Mouse (Mus musculus): ENCODE measurements around the gene Fbxw5. TPM values are rescaled to one million over a fixed set of nuclear protein-coding genes. Genes with fewer than 3 reads are reported as not detected.

The Fbxw5 gene
- polyA plus RNA-seq, 1 experiment from 2014 or later: 87.6 TPM

DNA sequence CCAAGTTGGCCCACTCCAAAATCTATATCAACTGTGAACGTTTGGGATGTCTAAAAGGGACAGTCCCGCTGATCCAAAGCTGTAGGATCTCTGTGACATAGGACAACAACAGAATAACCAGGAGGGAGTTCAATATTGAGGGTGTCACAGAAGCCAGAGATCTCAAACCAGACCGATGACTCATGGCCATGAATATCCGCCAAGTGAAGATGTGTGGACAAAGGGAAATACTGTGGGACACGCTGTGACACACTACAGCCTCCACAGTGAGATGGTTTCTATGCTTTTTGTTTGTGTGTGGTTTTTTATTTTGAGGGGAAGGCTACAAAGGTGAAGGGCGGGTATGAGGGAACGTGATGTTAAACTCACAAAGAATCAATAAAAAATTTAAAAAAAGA is 11.9 kb upstream of the Fbxw5 start:
- Histone ChIP-seq H3K4me2 (replicated peaks; ENCODE audit: low read depth, low read length) (no peak overlapping the region), H3K27me3 (ENCODE audit: control insufficient read depth, insufficient read depth, low read length) (no peaks in the 10 kb centered on the region), H3K27ac (ENCODE audit: low read depth, low read length) (no peak overlapping the region), H3K9ac (ENCODE audit: low read depth, low read length) (no peak overlapping the region), H3K4me1 (ENCODE audit: control insufficient read depth, insufficient read depth, low read length) (no peaks in the 10 kb centered on the region), H3K9me3 (ENCODE audit: control insufficient read depth, low read length) (no peaks in the 10 kb centered on the region), H3K36me3 (ENCODE audit: control insufficient read depth, insufficient read depth, low read length) (no peaks in the 10 kb centered on the region), H3K4me3 (ENCODE audit: low read length) (no peak overlapping the region)
- ATAC-seq (ENCODE audit: low FRiP score, low TSS enrichment): no peak
- WGBS: 85% methylated on average over 7 of the region's 7 CpGs

DNA sequence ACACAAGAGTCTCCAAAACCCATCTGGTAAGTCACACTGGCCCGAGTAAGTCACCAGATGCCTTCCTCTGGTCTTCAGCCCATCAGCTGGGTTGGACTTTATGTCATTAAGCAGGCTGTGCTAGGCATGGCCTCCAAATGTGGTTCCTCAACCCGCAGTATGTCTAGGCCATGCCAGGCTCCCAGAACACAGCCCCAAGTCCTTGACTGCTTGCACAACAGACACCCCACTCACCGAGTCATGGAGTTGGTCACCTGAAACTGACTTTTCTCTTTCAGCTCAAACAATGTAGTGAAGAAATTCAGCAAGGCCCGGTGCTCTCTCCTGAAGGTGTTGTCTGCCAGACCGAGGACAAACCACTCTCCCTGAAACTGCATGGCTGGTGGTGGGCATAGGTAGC is 7.6 kb upstream of the Fbxw5 start:
- Histone ChIP-seq H3K36me3 (ENCODE audit: control insufficient read depth, insufficient read depth, low read length) (no peaks in the 10 kb centered on the region), H3K4me3 (ENCODE audit: low read length) (no peak overlapping the region), H3K4me1 (ENCODE audit: control insufficient read depth, insufficient read depth, low read length) (0 out of 2 replicates have a peak, but pooled peaks cover 8% of the 10 kb centered on the region), H3K4me2 (replicated peaks; ENCODE audit: low read depth, low read length) (no peak overlapping the region), H3K9ac (ENCODE audit: low read depth, low read length) (no peak overlapping the region), H3K27me3 (ENCODE audit: control insufficient read depth, insufficient read depth, low read length) (no peaks in the 10 kb centered on the region), H3K27ac (ENCODE audit: low read depth, low read length) (no peak overlapping the region), H3K9me3 (ENCODE audit: control insufficient read depth, low read length) (no peaks in the 10 kb centered on the region)
- no peak for ATAC-seq (ENCODE audit: low FRiP score, low TSS enrichment)
- 87% methylated on average over 5 of the region's 5 CpGs for WGBS

DNA sequence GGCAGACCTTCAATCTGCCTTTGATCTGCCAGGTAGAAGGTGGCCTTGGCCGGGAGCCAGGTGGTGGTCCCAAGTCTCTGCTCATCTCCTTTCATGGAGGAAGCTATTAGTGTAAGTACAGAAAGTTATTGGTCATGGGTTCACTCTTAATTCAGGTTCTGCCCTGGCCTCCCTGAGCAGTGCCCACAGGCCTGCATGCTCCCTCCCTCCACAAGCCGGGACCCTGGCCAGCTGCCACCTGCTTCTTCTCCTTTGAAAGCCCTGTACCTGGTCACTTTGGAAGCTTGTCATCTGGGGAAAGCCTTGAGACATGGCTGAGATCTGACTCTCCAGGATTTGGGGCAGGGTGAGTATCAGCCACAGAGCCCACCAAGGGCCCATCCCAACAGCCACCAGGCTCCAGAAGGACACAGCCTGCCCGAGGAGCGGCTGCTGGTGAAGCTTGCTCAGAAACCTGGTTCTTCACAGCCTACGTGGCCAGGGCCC is 7.0 kb upstream of the Fbxw5 start, which contains the start of gene Lcn12:
Gene Lcn12 (minus strand): TSS at position 436 of the 486 bp plus-strand sequence.
- Histone ChIP-seq H3K4me3 (ENCODE audit: low read length) (no peak within 1 kb of the TSS), H3K4me1 (ENCODE audit: control insufficient read depth, insufficient read depth, low read length) (0 out of 2 replicates have a peak, but pooled peaks cover 11% of the 10 kb centered on the region), H3K9ac (ENCODE audit: low read depth, low read length) (no peak within 1 kb of the TSS), H3K27ac (ENCODE audit: low read depth, low read length) (no peak within 1 kb of the TSS), H3K27me3 (ENCODE audit: control insufficient read depth, insufficient read depth, low read length) (no peaks in the 10 kb centered on the region), H3K4me2 (replicated peaks; ENCODE audit: low read depth, low read length) (no peak within 1 kb of the TSS), H3K9me3 (ENCODE audit: control insufficient read depth, low read length) (no peaks in the 10 kb centered on the region), H3K36me3 (ENCODE audit: control insufficient read depth, insufficient read depth, low read length) (no peaks in the 10 kb centered on the region)
- no peak for ATAC-seq (ENCODE audit: low FRiP score, low TSS enrichment)
- 83% methylated on average over 5 of the region's 5 CpGs for WGBS

DNA sequence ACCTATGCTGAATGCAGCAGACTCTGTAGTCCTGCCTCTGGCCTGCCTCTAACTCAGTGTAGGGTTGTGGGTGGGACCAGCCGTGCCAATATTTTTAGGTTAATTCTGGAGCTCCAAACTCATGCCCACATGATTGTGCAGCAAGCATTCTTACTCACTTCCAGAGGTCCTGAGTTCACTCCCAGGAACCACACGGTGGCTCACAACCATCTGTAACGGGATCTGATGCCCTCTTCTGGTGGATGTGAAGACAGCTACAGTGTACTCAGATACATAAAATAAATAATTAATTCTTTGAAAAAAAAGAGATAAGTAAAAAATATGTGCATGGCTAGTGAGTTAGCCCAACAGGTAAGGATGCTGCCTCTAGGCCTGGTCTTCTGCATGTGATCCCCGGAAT is 4.1 kb upstream of the Fbxw5 start:
- 45% methylated on average over 4 of the region's 4 CpGs for WGBS
- H3K27me3 ChIP-seq (ENCODE audit: control insufficient read depth, insufficient read depth, low read length): no peaks in the 10 kb centered on the region
- peaks cover 18% of the 10 kb centered on the region for H3K4me1 ChIP-seq (ENCODE audit: control insufficient read depth, insufficient read depth, low read length)
- ATAC-seq (ENCODE audit: low FRiP score, low TSS enrichment): no peak
- H3K36me3 ChIP-seq (ENCODE audit: control insufficient read depth, insufficient read depth, low read length): no peaks in the 10 kb centered on the region
- no peak overlapping the region for H3K4me2 ChIP-seq (replicated peaks; ENCODE audit: low read depth, low read length)
- no peak overlapping the region for H3K4me3 ChIP-seq (ENCODE audit: low read length)
- H3K9ac ChIP-seq (ENCODE audit: low read depth, low read length): no peak overlapping the region
- H3K9me3 ChIP-seq (ENCODE audit: control insufficient read depth, low read length): no peaks in the 10 kb centered on the region
- no peak overlapping the region for H3K27ac ChIP-seq (ENCODE audit: low read depth, low read length)

DNA sequence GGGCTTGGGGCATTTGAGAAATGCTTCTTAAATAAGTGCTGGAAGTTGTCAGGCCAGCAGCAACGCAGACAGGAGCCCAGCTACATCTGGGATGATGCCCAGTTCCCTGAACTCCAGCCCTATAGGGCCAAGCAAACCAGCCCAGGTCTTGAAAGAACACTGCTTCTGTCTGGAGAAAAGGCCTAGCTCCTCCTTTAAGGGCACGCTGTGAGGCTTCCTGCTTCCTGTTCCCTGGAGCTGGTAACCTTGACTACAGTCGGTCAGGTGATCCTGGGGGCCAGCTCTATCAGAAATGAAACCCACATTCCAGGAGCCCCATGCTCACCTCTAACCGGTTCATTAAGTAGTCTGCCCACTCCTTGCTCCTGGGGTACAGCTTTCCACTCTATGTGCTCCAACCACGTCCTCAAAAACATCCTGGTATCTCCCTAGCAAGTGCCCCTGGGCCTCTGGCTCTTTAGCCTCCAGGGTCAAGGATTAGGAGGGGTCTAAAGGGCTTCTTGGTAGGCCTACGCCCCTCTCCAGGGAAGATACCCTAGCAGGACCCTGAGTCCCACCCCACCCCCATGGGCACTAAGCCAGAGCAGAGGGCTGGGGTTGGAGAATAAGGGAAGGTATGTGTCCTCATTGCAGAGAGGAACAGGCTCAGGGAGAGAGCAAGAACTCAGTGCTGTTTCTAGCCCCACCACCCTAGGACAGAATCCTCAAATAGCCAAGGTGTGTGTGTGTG is 2.5 kb upstream of the Fbxw5 start:
- Histone ChIP-seq H3K27me3 (ENCODE audit: control insufficient read depth, insufficient read depth, low read length) (no peaks in the 10 kb centered on the region), H3K4me2 (replicated peaks; ENCODE audit: low read depth, low read length) (no peak overlapping the region), H3K36me3 (ENCODE audit: control insufficient read depth, insufficient read depth, low read length) (no peaks in the 10 kb centered on the region), H3K4me3 (ENCODE audit: low read length) (no peak overlapping the region), H3K9me3 (ENCODE audit: control insufficient read depth, low read length) (no peaks in the 10 kb centered on the region), H3K9ac (ENCODE audit: low read depth, low read length) (peak overlapping the region; percentile 23; the same call in 1 of the 2 replicates), H3K4me1 (ENCODE audit: control insufficient read depth, insufficient read depth, low read length) (peaks cover 23% of the 10 kb centered on the region), H3K27ac (ENCODE audit: low read depth, low read length) (peak overlapping the region; percentile 37; the same call in 1 of the 2 replicates)
- 60% methylated on average over 6 of the region's 6 CpGs for WGBS
- no peak for ATAC-seq (ENCODE audit: low FRiP score, low TSS enrichment)

DNA sequence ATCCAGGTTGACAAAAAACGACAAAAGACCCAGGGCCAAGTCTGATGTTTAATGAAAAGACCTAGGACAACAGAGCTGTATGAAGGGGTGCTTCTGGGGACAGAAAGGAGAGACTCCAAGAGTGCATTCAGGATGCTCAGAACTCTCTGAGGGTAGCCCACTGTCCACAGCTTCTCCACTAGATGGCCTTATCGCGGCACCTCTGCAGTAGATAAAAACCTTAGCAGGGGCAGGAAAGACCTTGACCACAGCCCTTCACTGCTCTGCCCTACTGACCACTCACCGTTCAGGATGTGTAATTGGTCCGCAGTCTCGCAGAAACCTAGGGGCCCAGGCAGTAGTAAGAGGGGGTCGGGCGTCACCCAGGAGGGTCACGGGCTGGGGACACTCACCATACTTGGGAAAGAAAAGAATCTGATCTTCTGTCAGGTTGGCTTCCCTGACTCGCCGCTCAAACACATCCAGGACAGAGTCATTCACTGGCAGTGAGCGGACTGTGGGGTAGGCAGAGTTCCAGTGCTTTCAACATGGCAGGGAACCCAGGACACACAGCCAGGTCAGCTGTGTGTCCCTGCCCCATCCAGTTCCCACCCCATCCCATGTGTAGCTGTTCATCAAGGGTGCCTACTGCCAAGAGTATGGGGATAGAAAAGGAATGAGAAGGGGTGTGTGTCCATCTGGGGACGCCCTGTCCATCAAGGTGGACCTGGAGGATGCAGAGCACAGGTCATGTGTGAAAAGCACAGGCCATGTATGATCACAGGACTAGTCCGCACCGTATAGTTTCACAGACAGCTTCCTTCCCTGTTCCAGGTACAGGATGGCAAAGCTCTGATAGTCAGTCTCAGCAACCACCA is 1.7 kb upstream of the Fbxw5 start:
- no peak overlapping the region; the same call in 1 of the 2 replicates for H3K27ac ChIP-seq (ENCODE audit: low read depth, low read length)
- WGBS: 71% methylated on average over 15 of the region's 15 CpGs

DNA sequence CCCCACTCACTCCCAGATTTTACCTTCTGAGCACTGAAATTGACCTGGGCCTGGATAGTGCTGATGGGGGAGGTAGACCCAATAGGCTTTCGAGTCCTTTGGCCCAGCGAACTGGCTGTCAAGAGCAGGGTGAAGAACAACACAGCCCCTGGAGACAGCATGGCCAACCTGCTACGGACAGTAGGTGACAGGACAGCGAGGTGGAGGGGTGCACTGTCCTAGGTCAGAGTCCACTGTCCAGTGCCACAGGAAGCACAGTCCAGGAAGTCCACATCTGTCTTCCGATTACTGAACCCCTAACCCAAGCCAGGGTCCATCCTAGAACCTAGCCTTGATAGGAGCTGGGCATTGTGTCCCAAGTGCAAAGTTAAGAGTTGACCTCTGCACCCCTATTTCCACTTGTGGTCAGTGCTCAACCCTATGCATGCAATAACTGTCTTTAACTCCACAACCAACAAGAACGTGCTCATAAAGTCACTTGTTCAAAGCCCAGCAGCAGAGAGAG is 427 bp upstream of the Fbxw5 start:
- ATAC-seq (ENCODE audit: low FRiP score, low TSS enrichment): peak; percentile 16; the same call in 1 of the 2 replicates
- Histone ChIP-seq H3K4me3 (ENCODE audit: low read length) (peak overlapping the region; percentile 66), H3K4me1 (ENCODE audit: control insufficient read depth, insufficient read depth, low read length) (peaks cover 23% of the 10 kb centered on the region), H3K27me3 (ENCODE audit: control insufficient read depth, insufficient read depth, low read length) (no peaks in the 10 kb centered on the region), H3K9ac (ENCODE audit: low read depth, low read length) (peak overlapping the region; percentile 59), H3K9me3 (ENCODE audit: control insufficient read depth, low read length) (no peaks in the 10 kb centered on the region), H3K4me2 (replicated peaks; ENCODE audit: low read depth, low read length) (peak overlapping the region; percentile 46), H3K36me3 (ENCODE audit: control insufficient read depth, insufficient read depth, low read length) (peaks cover 16% of the 10 kb centered on the region; the same call in 1 of the 2 replicates), H3K27ac (ENCODE audit: low read depth, low read length) (no peak overlapping the region; the same call in 1 of the 2 replicates)
- WGBS: 72% methylated on average over 6 of the region's 6 CpGs

More for the DNA sequence above, 1.7 kb upstream of the Fbxw5 start:
- peaks cover 23% of the 10 kb centered on the region for H3K4me1 ChIP-seq (ENCODE audit: control insufficient read depth, insufficient read depth, low read length)
- H3K27me3 ChIP-seq (ENCODE audit: control insufficient read depth, insufficient read depth, low read length): no peaks in the 10 kb centered on the region
- no peak overlapping the region for H3K9ac ChIP-seq (ENCODE audit: low read depth, low read length)
- no peaks in the 10 kb centered on the region for H3K9me3 ChIP-seq (ENCODE audit: control insufficient read depth, low read length)
- H3K4me3 ChIP-seq (ENCODE audit: low read length): no peak overlapping the region
- peaks cover 6% of the 10 kb centered on the region; the same call in 1 of the 2 replicates for H3K36me3 ChIP-seq (ENCODE audit: control insufficient read depth, insufficient read depth, low read length)
- no peak overlapping the region for H3K4me2 ChIP-seq (replicated peaks; ENCODE audit: low read depth, low read length)
- ATAC-seq (ENCODE audit: low FRiP score, low TSS enrichment): no peak

DNA sequence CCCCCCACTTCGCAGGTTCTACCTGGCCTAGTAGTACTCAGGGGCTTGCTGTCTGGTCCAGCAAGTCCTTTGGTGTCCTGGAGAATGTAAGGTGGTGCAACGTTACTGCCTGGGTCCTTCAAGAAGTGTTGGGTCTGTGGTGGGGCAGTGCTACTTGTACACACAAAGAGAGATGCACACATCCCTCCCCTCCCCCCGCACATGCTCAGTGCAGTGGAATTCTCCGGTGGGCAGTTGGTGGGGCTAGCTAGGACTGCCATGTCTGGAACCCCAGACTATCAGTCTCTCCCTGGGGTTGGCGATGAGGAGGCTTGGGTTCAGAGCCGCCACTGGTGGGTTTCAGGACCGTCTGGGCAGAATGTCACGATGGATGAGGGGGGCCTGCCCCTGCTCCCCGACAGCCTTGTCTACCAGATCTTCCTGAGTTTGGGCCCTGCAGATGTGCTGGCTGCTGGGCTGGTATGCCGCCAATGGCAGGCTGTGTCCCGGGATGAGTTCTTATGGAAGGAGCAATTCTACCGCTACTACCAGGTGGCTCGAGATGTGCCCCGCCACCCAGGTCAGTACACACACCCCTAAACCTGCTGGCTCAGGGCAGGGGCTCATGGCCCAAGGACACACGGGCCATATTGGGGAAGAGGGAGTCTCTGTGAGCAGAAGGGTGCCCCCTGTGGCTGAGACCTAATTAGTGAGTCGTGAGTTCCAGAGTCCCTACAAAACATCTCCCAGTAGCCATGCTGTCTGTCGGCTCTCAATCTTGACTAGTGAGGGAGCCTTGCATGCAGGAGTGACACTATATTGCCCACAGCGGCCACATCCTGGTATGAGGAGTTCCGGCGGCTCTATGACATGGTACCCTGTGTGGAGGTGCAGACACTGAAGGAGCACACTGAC is 1.3 kb downstream of the Fbxw5 start, which contains the start of gene C8g:
Gene C8g (minus strand): TSS at position 127 of the 894 bp plus-strand sequence.
- peak within 1 kb of the TSS; percentile 71; the same call in 1 of the 2 replicates for H3K27ac ChIP-seq (ENCODE audit: low read depth, low read length)
- H3K9me3 ChIP-seq (ENCODE audit: control insufficient read depth, low read length): no peaks in the 10 kb centered on the region
- peak within 1 kb of the TSS; percentile 94 for H3K9ac ChIP-seq (ENCODE audit: low read depth, low read length)
- H3K4me2 ChIP-seq (replicated peaks; ENCODE audit: low read depth, low read length): peak within 1 kb of the TSS; percentile 82
- ATAC-seq (ENCODE audit: low FRiP score, low TSS enrichment): no peak
- H3K36me3 ChIP-seq (ENCODE audit: control insufficient read depth, insufficient read depth, low read length): peaks cover 22% of the 10 kb centered on the region; the same call in 1 of the 2 replicates
- H3K4me3 ChIP-seq (ENCODE audit: low read length): peak within 1 kb of the TSS; percentile 66
- no peaks in the 10 kb centered on the region for H3K27me3 ChIP-seq (ENCODE audit: control insufficient read depth, insufficient read depth, low read length)
- WGBS: 75% methylated on average over 20 of the region's 20 CpGs
- peaks cover 23% of the 10 kb centered on the region for H3K4me1 ChIP-seq (ENCODE audit: control insufficient read depth, insufficient read depth, low read length)
